Mouse (Mus musculus) bone marrow, adult 2 months (tissue): Measurements from ENCODE around the gene Slc39a12.

Experiments
- CTCF ChIP-seq: fragments of 200-500 bp; IDR thresholded peaks from 2 replicates; pipeline ENCODE4 v1.5.1; 2011; ENCODE audit warnings: low read length, control low read depth; ENCODE audit not compliant: control insufficient read depth, insufficient read depth
- POLR2A ChIP-seq: fragments of 200-500 bp; IDR thresholded peaks from 2 replicates; pipeline ENCODE4 v1.6.1; 2011; ENCODE audit warnings: low read depth, mild to moderate bottlenecking, control low read depth, low read length, borderline replicate concordance; ENCODE audit not compliant: control insufficient read depth

DNA sequence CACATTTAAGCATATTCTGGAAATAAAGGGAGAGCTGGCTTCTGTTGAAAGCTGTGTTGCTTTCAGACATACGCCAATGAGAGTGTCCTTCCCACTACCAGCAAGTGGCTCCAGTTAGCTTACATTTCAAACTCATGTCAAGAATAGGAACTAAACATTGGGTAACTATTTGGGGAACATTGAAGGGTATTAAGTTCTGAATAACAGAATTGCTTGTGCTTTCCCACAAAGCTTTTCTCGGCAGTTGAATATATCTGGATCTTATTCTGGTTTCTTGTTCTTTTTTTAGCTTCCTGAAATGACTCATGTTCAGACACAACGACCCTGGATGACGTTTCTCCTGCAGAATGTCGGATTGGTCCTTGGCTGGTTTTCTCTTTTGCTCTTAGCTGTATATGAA lies 106.0 kb downstream of the Slc39a12 start:
- TF ChIP-seq CTCF (no peak), POLR2A (no peak)
